ENCODE assay signal across 23 mouse cellular contexts in the genomic region with DNA sequence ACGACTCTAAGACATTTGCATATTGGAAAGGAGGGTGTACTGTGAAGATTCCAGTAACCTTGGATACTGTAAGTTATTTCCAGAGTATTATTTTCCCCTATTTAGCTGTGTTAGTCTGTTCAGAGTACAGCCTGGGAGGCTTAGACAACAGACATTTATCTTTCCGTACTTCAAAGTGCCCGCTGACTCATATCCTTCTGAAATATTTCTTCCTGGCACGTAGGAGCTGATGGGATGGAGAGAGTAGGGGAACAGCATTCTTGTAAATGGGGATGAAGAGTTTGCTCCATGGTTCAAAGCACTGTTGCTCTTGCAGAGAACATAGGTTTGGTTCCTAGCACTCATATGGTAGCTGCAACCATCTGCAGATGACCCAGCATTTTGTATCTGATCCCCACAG. TPM values are rescaled to one million over a fixed set of nuclear protein-coding genes. Genes with fewer than 3 reads are reported as not detected.
A peak's percentile ranks its signal among the peaks of the same experiment; 100 is the strongest.
DNase-seq lines count a peak whose midpoint lies in the region; ATAC-seq and TF ChIP-seq lines count a peak whose summit lies in the region.
"Had no signal": no experiment of that assay in that cellular context is flagged by ENCODE, and none has a peak within 500 bp of the region (broad histone marks: within the 10 kb centered on the region; RNA-seq: fewer than 3 reads in every experiment).

No protein-coding gene starts in this region.

- no peak overlapping the region for H3K9ac ChIP-seq in lung, postnatal 0 days (replicated peaks; ENCODE audit: low read depth)
- no peak overlapping the region for H3K9ac ChIP-seq in stomach, postnatal 0 days (ENCODE audit: low read length)
- H3K9ac ChIP-seq in hindbrain, embryonic 11.5 days (ENCODE audit: low read depth, low read length): no peak overlapping the region
- H3K9ac ChIP-seq: embryonic facial prominence, embryonic 13.5 days; forebrain, embryonic 12.5 days; heart, embryonic 12.5 days; hindbrain, embryonic 13.5 days had no signal

- TF ChIP-seq CTCF in lung, postnatal 0 days (IDR thresholded peaks at IDR 0.05): no peak
- TF ChIP-seq CTCF in lung, adult 2 months (IDR thresholded peaks at IDR 0.05; ENCODE audit: insufficient read depth, low read length): no peak
- no peak for TF ChIP-seq CTCF in stomach, postnatal 0 days (IDR thresholded peaks at IDR 0.05; ENCODE audit: low read depth)

- DNase-seq in heart, adult 11 months: peak; percentile 61
- DNase-seq in heart, postnatal 14 days: no peak
- DNase-seq in lung, postnatal 0 days (ENCODE audit: low spot score): peak; percentile 8
- DNase-seq in lung, adult 2 months: no peak
- peak; percentile 19 for DNase-seq in adrenal gland, postnatal 10 days
- no peak for DNase-seq in stomach, postnatal 0 days (ENCODE audit: low spot score)
- DNase-seq in hindbrain, embryonic 11.5 days (ENCODE audit: low spot score): no peak
- DNase-seq in cerebellum, postnatal 4 days (ENCODE audit: low spot score in 2 of 2): no peak
- DNase-seq: B cell, adult 2 months; cerebellum, adult 2 months; cerebellum, postnatal 14 days; gastrocnemius, postnatal 10 days; heart, postnatal 4 days; kidney, adult 11 months had no signal

- no peaks in the 10 kb centered on the region; the same call in 1 of the 2 replicates for H3K36me3 ChIP-seq in lung, postnatal 0 days (ENCODE audit: insufficient read depth, low read length)
- H3K36me3 ChIP-seq in stomach, postnatal 0 days (ENCODE audit: control insufficient read depth, insufficient read depth, low read length): no peaks in the 10 kb centered on the region
- no peaks in the 10 kb centered on the region for H3K36me3 ChIP-seq in hindbrain, embryonic 11.5 days (ENCODE audit: control insufficient read depth, insufficient read depth, low read length)
- H3K36me3 ChIP-seq: forebrain, embryonic 12.5 days; G1E; hindbrain, embryonic 13.5 days had no signal

- 53% methylated on average over 4 of the region's 4 CpGs for WGBS in lung, postnatal 0 days
- 60% methylated on average over 4 of the region's 4 CpGs for WGBS in lung, adult 2 months
- 52% methylated on average over 4 of the region's 4 CpGs for WGBS in stomach, postnatal 0 days
- WGBS in hindbrain, embryonic 11.5 days: 90% methylated on average over 4 of the region's 4 CpGs

- intact Hi-C loops in heart, postnatal 14 days (cut with DNase I): no loop called here

- no peak for TF ChIP-seq EP300 in lung, postnatal 0 days (IDR thresholded peaks at IDR 0.05)
- no peak for TF ChIP-seq EP300 in stomach, postnatal 0 days (optimal IDR thresholded peaks at IDR 0.05)

- no peak for TF ChIP-seq POLR2A in lung, adult 2 months (IDR thresholded peaks at IDR 0.05; ENCODE audit: borderline replicate concordance, extremely low read depth, low read depth, low read length)

- H3K9me3 ChIP-seq in lung, postnatal 0 days (ENCODE audit: low read length): no peaks in the 10 kb centered on the region
- H3K9me3 ChIP-seq in stomach, postnatal 0 days (ENCODE audit: control insufficient read depth, low read length): no peaks in the 10 kb centered on the region
- no peaks in the 10 kb centered on the region for H3K9me3 ChIP-seq in hindbrain, embryonic 11.5 days (ENCODE audit: control insufficient read depth, low read length)
- H3K9me3 ChIP-seq: embryonic facial prominence, embryonic 13.5 days; forebrain, embryonic 12.5 days; G1E; heart, embryonic 12.5 days had no signal

- H3K27ac ChIP-seq in lung, postnatal 0 days (ENCODE audit: low read length): no peak overlapping the region
- no peak overlapping the region for H3K27ac ChIP-seq in stomach, postnatal 0 days (replicated peaks)
- H3K27ac ChIP-seq in hindbrain, embryonic 11.5 days (ENCODE audit: low read depth, low read length): no peak overlapping the region
- H3K27ac ChIP-seq: embryonic facial prominence, embryonic 13.5 days; forebrain, embryonic 12.5 days; hindbrain, embryonic 13.5 days; hindbrain, postnatal 0 days had no signal

- H3K4me1 ChIP-seq in lung, postnatal 0 days (ENCODE audit: insufficient read depth, low read depth, low read length): no peaks in the 10 kb centered on the region
- no peaks in the 10 kb centered on the region for H3K4me1 ChIP-seq in lung, adult 2 months (ENCODE audit: control insufficient read depth, insufficient read depth, low read length)
- no peaks in the 10 kb centered on the region for H3K4me1 ChIP-seq in stomach, postnatal 0 days (replicated peaks; ENCODE audit: control insufficient read depth, insufficient read depth)
- no peaks in the 10 kb centered on the region for H3K4me1 ChIP-seq in hindbrain, embryonic 11.5 days (replicated peaks; ENCODE audit: control insufficient read depth, insufficient read depth, low read length)
- H3K4me1 ChIP-seq: embryonic facial prominence, embryonic 13.5 days; hindbrain, embryonic 13.5 days had no signal

- no peak overlapping the region for H3K4me2 ChIP-seq in lung, postnatal 0 days (replicated peaks; ENCODE audit: low read depth, low read length)
- H3K4me2 ChIP-seq in stomach, postnatal 0 days (replicated peaks; ENCODE audit: low read depth): no peak overlapping the region
- H3K4me2 ChIP-seq in hindbrain, embryonic 11.5 days (replicated peaks; ENCODE audit: low read depth, low read length): no peak overlapping the region
- H3K4me2 ChIP-seq: embryonic facial prominence, embryonic 13.5 days; forebrain, embryonic 12.5 days; heart, embryonic 12.5 days; hindbrain, embryonic 13.5 days had no signal

- no peaks in the 10 kb centered on the region for H3K27me3 ChIP-seq in lung, postnatal 0 days (replicated peaks; ENCODE audit: insufficient read depth, low read length)
- H3K27me3 ChIP-seq in stomach, postnatal 0 days (ENCODE audit: control insufficient read depth, insufficient read depth, low read length): no peaks in the 10 kb centered on the region
- H3K27me3 ChIP-seq in hindbrain, embryonic 11.5 days (ENCODE audit: control insufficient read depth, insufficient read depth, low read length): no peaks in the 10 kb centered on the region
- H3K27me3 ChIP-seq: embryonic facial prominence, embryonic 13.5 days; forebrain, embryonic 12.5 days; heart, embryonic 12.5 days; hindbrain, embryonic 13.5 days had no signal

- no peak for ATAC-seq in lung, postnatal 0 days
- peak; percentile 45; the same call in 1 of the 2 replicates for ATAC-seq in stomach, postnatal 0 days (ENCODE audit: low FRiP score, low TSS enrichment)
- no peak for ATAC-seq in hindbrain, embryonic 11.5 days (ENCODE audit: low FRiP score)
- ATAC-seq: activated CD4-positive, CD25-positive, alpha-beta regulatory T cell, adult 4 months; CD4-positive, CD25-positive, alpha-beta regulatory T cell, adult 4 months; forebrain, embryonic 16.5 days; hindbrain, postnatal 0 days had no signal

- H3K4me3 ChIP-seq in lung, postnatal 0 days (ENCODE audit: low read depth, low read length): no peak overlapping the region
- no peak overlapping the region for H3K4me3 ChIP-seq in lung, adult 2 months (replicated peaks; ENCODE audit: extremely low read depth, low read depth, low read length)
- H3K4me3 ChIP-seq in stomach, postnatal 0 days (ENCODE audit: low read depth, low read length): no peak overlapping the region
- H3K4me3 ChIP-seq in hindbrain, embryonic 11.5 days (ENCODE audit: low read depth, low read length): no peak overlapping the region
- H3K4me3 ChIP-seq: embryonic facial prominence, embryonic 13.5 days; forebrain, embryonic 12.5 days; heart, embryonic 12.5 days; hindbrain, embryonic 13.5 days had no signal

RNA-seq across cellular contexts. Expression of a gene that starts 3.2 kb away (rescaled TPM):
- total RNA-seq in heart, postnatal 14 days (2021): 1 to 10 TPM; 2.0 to 2.9 TPM
- 0.55 and 0.92 TPM in 2 replicates for polyA plus RNA-seq in lung, postnatal 0 days (2015; fragmentation: Nextera tagmentation; extraction: Ambion mirVana)
- 0.54 and 3.5 TPM in 2 replicates for polyA plus RNA-seq in lung, adult 2 months (2012; rRNA removed)
- 1 to 10 TPM; 4.7 to 6.5 TPM for total RNA-seq in adrenal gland, postnatal 10 days (2021)
- polyA plus RNA-seq in stomach, postnatal 0 days (2015; fragmentation: Nextera tagmentation; extraction: Ambion mirVana): 0.40 and 0.90 TPM in 2 replicates
- polyA plus RNA-seq in hindbrain, embryonic 11.5 days (2014; fragmentation: Nextera tagmentation; extraction: Ambion mirVana): 1.6 and 1.7 TPM in 2 replicates
- polyA plus RNA-seq: G1E had no signal

RNA-seq across cellular contexts. Expression of a gene that starts 48.7 kb away (rescaled TPM):
- 10 to 100 TPM; 19.1 to 19.7 TPM for total RNA-seq in heart, postnatal 14 days (2021)
- polyA plus RNA-seq in lung, postnatal 0 days (2015; fragmentation: Nextera tagmentation; extraction: Ambion mirVana): 12.0 and 14.0 TPM in 2 replicates
- 8.5 and 15.7 TPM in 2 replicates for polyA plus RNA-seq in lung, adult 2 months (2012; rRNA removed)
- total RNA-seq in adrenal gland, postnatal 10 days (2021): 10 to 100 TPM; 30.7 to 38.3 TPM
- 13.3 and 16.4 TPM in 2 replicates for polyA plus RNA-seq in stomach, postnatal 0 days (2015; fragmentation: Nextera tagmentation; extraction: Ambion mirVana)
- 11.9 and 17.0 TPM in 2 replicates for polyA plus RNA-seq in hindbrain, embryonic 11.5 days (2014; fragmentation: Nextera tagmentation; extraction: Ambion mirVana)

RNA-seq across cellular contexts. Expression of a gene that starts 48.9 kb away (rescaled TPM):
- total RNA-seq in heart, postnatal 14 days (2021): 10 to 100 TPM; 23.4 to 23.5 TPM
- polyA plus RNA-seq in lung, postnatal 0 days (2015; fragmentation: Nextera tagmentation; extraction: Ambion mirVana): 10.9 and 11.5 TPM in 2 replicates
- polyA plus RNA-seq in lung, adult 2 months (2012; rRNA removed): 10.5 and 16.7 TPM in 2 replicates
- 10 to 100 TPM; 30.3 to 45.3 TPM for total RNA-seq in adrenal gland, postnatal 10 days (2021)
- 6.8 and 7.8 TPM in 2 replicates for polyA plus RNA-seq in stomach, postnatal 0 days (2015; fragmentation: Nextera tagmentation; extraction: Ambion mirVana)
- polyA plus RNA-seq in hindbrain, embryonic 11.5 days (2014; fragmentation: Nextera tagmentation; extraction: Ambion mirVana): 8.8 and 9.2 TPM in 2 replicates

Comparison
In these comparisons a context has a peak if more than half of its experiments do, and no peak if none do; other contexts are left out.
1. DNase-seq: peak in heart, adult 11 months (single experiment), lung, postnatal 0 days (single experiment) and adrenal gland, postnatal 10 days (single experiment); none in heart, postnatal 14 days (0 of 2), lung, adult 2 months (single experiment), stomach, postnatal 0 days (single experiment), hindbrain, embryonic 11.5 days (single experiment) and cerebellum, postnatal 4 days (0 of 2).